Mouse (Mus musculus): Measurements from ENCODE around the gene Foxp4.

Gene Foxp4

GRCm38 (mm10) chr17:47929431-47929830 is 5.0 kb upstream of the Foxp4 start:
- DNase-seq (ENCODE audit: low spot score in 2 of 2), result no peak

- no peak for DNase-seq (ENCODE audit: low spot score in 2 of 2)
Measured at GRCm38 (mm10) chr17:47925988-47926387, 1.5 kb upstream of the Foxp4 start.

GRCm38 (mm10) chr17:47925340-47925926 is 988 bp upstream of the Foxp4 start:
- DNase-seq (ENCODE audit: low spot score in 2 of 2), result no peak

GRCm38 (mm10) chr17:47923678-47924382 is 615 bp downstream of the Foxp4 start:
- no peak for DNase-seq (ENCODE audit: low spot score in 2 of 2)

- no peak for DNase-seq (ENCODE audit: low spot score in 2 of 2)
Measured at GRCm38 (mm10) chr17:47923011-47923677, 1.3 kb downstream of the Foxp4 start.

GRCm38 (mm10) chr17:47922579-47922978 is 1.9 kb downstream of the Foxp4 start:
- no peak for DNase-seq (ENCODE audit: low spot score in 2 of 2)

- no peak for DNase-seq (ENCODE audit: low spot score in 2 of 2)
Measured at GRCm38 (mm10) chr17:47922116-47922515, 2.3 kb downstream of the Foxp4 start.

- DNase-seq (ENCODE audit: low spot score in 2 of 2), result no peak
Measured at GRCm38 (mm10) chr17:47921136-47921665, 3.2 kb downstream of the Foxp4 start.

- DNase-seq (ENCODE audit: low spot score in 2 of 2), result no peak
Measured at GRCm38 (mm10) chr17:47919826-47920225, 4.6 kb downstream of the Foxp4 start.

- no peak for DNase-seq (ENCODE audit: low spot score in 2 of 2)
Measured at GRCm38 (mm10) chr17:47917907-47918306, 6.5 kb downstream of the Foxp4 start.

GRCm38 (mm10) chr17:47917212-47917611 is 7.2 kb downstream of the Foxp4 start:
- DNase-seq (ENCODE audit: low spot score in 2 of 2), result no peak

- DNase-seq (ENCODE audit: low spot score in 2 of 2), result no peak
Measured at GRCm38 (mm10) chr17:47914676-47915219, 9.7 kb downstream of the Foxp4 start.

GRCm38 (mm10) chr17:47909091-47910001 is 15.1 kb downstream of the Foxp4 start:
- DNase-seq (ENCODE audit: low spot score in 2 of 2), result no peak

- DNase-seq (ENCODE audit: low spot score in 2 of 2), result no peak
Measured at GRCm38 (mm10) chr17:47908079-47908478, 16.4 kb downstream of the Foxp4 start.

- no peak for DNase-seq (ENCODE audit: low spot score in 2 of 2)
Measured at GRCm38 (mm10) chr17:47907366-47907920, 17.0 kb downstream of the Foxp4 start.

GRCm38 (mm10) chr17:47903846-47904680 is 20.4 kb downstream of the Foxp4 start:
- DNase-seq (ENCODE audit: low spot score in 2 of 2), result no peak

- DNase-seq (ENCODE audit: low spot score in 2 of 2), result no peak
Measured at GRCm38 (mm10) chr17:47901782-47902181, 22.7 kb downstream of the Foxp4 start.

- DNase-seq (ENCODE audit: low spot score in 2 of 2), result no peak
Measured at GRCm38 (mm10) chr17:47900716-47901115, 23.7 kb downstream of the Foxp4 start.

GRCm38 (mm10) chr17:47899156-47899555 is 25.3 kb downstream of the Foxp4 start:
- DNase-seq (ENCODE audit: low spot score in 2 of 2), result no peak
